Mouse (Mus musculus) gastrocnemius, postnatal 4 days (tissue): ENCODE measurements around the gene Olfr612. TPM values are rescaled to one million over a fixed set of nuclear protein-coding genes. Genes with fewer than 3 reads are reported as not detected.
"Not testable (repeated sequence)": the region's sequence is repeated elsewhere in the genome, so short reads cannot be mapped to it uniquely, and the experiment has no call there.

Experiments used
- DNase-seq, 2 experiments: peaks; one replicate each; pipeline ENCODE4 v3.0.0; 2021 to 2022; ENCODE audit warnings: low spot score in 2 of 2, mixed read lengths in 2 of 2
- long read RNA-seq, 2 experiments: library from polyadenylated mRNA; stranded (forward); transcript quantifications; one replicate each; pipeline ENCODE4 v2.0.0; 2021
- microRNA-seq: library from miRNA; unstranded; fragments of <30 nt; microRNA quantifications from one replicate; pipeline ENCODE4 v1.2.0, GENCODE M21; 2021
- total RNA-seq, 2 experiments: library from RNA; stranded (reverse); gene quantifications; 2 replicates each; pipeline ENCODE4 v1.2.3; 2021

Gene Olfr612
- not detected for total RNA-seq
- long read RNA-seq, experiment 1, result 0 reads
- long read RNA-seq, experiment 2, result 0 reads

GRCm38 (mm10) chr7:103542617-103543016 is at the start of gene Olfr612:
Olfr612 (minus strand) TSS chr7:103542717.
- not testable (repeated sequence) for DNase-seq

GRCm38 (mm10) chr7:103589803-103590202 is 47.3 kb upstream of the Olfr612 start, which contains the start of gene Olfr618:
Olfr618 (plus strand) TSS chr7:103590103.
- no peak for DNase-seq

GRCm38 (mm10) chr7:103572761-103573160 is 30.2 kb upstream of the Olfr612 start, which contains the start of gene Olfr617:
Olfr617 (plus strand) TSS chr7:103573061.
- DNase-seq, result no peak

- DNase-seq, result no peak
Observed at GRCm38 (mm10) chr7:103569043-103569442, 26.5 kb upstream of the Olfr612 start, which contains the start of gene Olfr616. Olfr616 (minus strand) TSS chr7:103569143.

- no peak for DNase-seq
Observed at GRCm38 (mm10) chr7:103555779-103556178, 13.3 kb upstream of the Olfr612 start, which contains the start of gene Olfr615. Olfr615 (plus strand) TSS chr7:103556079.

GRCm38 (mm10) chr7:103547774-103548173 is 5.3 kb upstream of the Olfr612 start, which contains the start of gene Olfr613:
Olfr613 (plus strand) TSS chr7:103548074.
- no peak for DNase-seq

- DNase-seq, result not testable (repeated sequence)
Observed at GRCm38 (mm10) chr7:103520746-103521145, 21.8 kb downstream of the Olfr612 start, which contains the start of gene Olfr611. Olfr611 (minus strand) TSS chr7:103520846.

GRCm38 (mm10) chr7:103512022-103512421 is 30.5 kb downstream of the Olfr612 start, which contains the start of gene Olfr610:
Olfr610 (minus strand) TSS chr7:103512122.
- DNase-seq, result no peak

GRCm38 (mm10) chr7:103497962-103498361 is 44.6 kb downstream of the Olfr612 start, which contains the start of gene Olfr609:
Olfr609 (minus strand) TSS chr7:103498062.
- no peak for DNase-seq

Small RNAs within 50 kb of the gene (microRNA-seq; reads per million reads assigned to microRNA genes)
- gene Gm26506, result not detected

Other genes with a start within 250 kb of the Olfr612 start
- gene Olfr596, start 237.1 kb downstream of the Olfr612 start, total RNA-seq, result not detected
- gene Olfr597, start 226.4 kb downstream of the Olfr612 start, total RNA-seq, result not detected
- not detected for gene Olfr598, start 219.1 kb downstream of the Olfr612 start, total RNA-seq
- not detected for gene Olfr599, start 206.8 kb downstream of the Olfr612 start, total RNA-seq
- not detected for gene Olfr600, start 193.0 kb downstream of the Olfr612 start, total RNA-seq
- gene Olfr601, start 180.1 kb downstream of the Olfr612 start, total RNA-seq, result not detected
- gene Olfr603, start 156.5 kb downstream of the Olfr612 start, total RNA-seq, result not detected
- not detected for gene Usp17lc, start 127.6 kb downstream of the Olfr612 start, total RNA-seq
- not detected for gene Olfr605, start 97.3 kb downstream of the Olfr612 start, total RNA-seq
- not detected for gene Olfr606, start 93.7 kb downstream of the Olfr612 start, total RNA-seq
- gene Olfr607, start 78.6 kb downstream of the Olfr612 start, total RNA-seq, result not detected
- not detected for gene Olfr608, start 72.8 kb downstream of the Olfr612 start, total RNA-seq
- not detected for gene Olfr609, start 44.7 kb downstream of the Olfr612 start, total RNA-seq
- gene Olfr610, start 30.6 kb downstream of the Olfr612 start, total RNA-seq, result not detected
- not detected for gene Olfr611, start 21.9 kb downstream of the Olfr612 start, total RNA-seq
- gene Olfr613, start 5.4 kb upstream of the Olfr612 start, total RNA-seq, result not detected
- gene Olfr615, start 13.4 kb upstream of the Olfr612 start, total RNA-seq, result not detected
- not detected for gene Olfr616, start 26.4 kb upstream of the Olfr612 start, total RNA-seq
- gene Olfr617, start 30.3 kb upstream of the Olfr612 start, total RNA-seq, result not detected
- gene Olfr618, start 47.4 kb upstream of the Olfr612 start, total RNA-seq, result not detected
- not detected for gene Olfr619, start 57.9 kb upstream of the Olfr612 start, total RNA-seq
- not detected for gene Olfr620, start 69.8 kb upstream of the Olfr612 start, total RNA-seq
- gene Olfr622, start 100.0 kb upstream of the Olfr612 start, total RNA-seq, result not detected
- not detected for gene Olfr623, start 121.0 kb upstream of the Olfr612 start, total RNA-seq
- not detected for gene Olfr624, start 128.5 kb upstream of the Olfr612 start, total RNA-seq
- gene Olfr625-ps1, start 140.0 kb upstream of the Olfr612 start, total RNA-seq, result not detected
- gene Olfr243, start 172.0 kb upstream of the Olfr612 start, total RNA-seq, result not detected
- gene Olfr628, start 187.7 kb upstream of the Olfr612 start, total RNA-seq, result not detected
- gene Olfr629, start 202.2 kb upstream of the Olfr612 start, total RNA-seq, result not detected
- gene Olfr630, start 214.6 kb upstream of the Olfr612 start, total RNA-seq, result not detected
- not detected for gene Olfr69, start 228.9 kb upstream of the Olfr612 start, total RNA-seq
- not detected for gene Olfr68, start 237.0 kb upstream of the Olfr612 start, total RNA-seq
- not detected for gene Olfr67, start 249.1 kb upstream of the Olfr612 start, total RNA-seq